Mouse (Mus musculus): ENCODE data around the gene Lypla2.

DNA sequence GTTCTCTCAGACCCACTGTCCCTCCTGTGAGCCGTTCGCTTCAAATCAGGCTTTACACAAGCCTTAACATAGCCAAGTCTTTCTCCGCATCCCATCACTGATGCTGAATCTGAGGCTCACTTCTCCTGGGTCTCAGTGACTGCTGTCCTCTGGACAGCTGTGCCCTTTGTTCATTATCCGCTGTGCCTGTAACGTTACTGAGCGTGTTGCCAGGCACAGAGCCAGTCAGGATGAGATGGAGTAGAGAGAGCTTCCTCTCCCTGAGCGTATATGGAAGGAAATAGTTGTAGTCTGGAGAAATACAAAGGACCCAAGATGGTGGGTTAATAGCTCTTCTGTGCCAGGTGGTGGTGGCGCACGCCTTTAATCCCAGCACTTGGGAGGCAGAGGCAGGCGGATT is 23.0 kb downstream of the Lypla2 start:
- TF ChIP-seq CTCF (IDR thresholded peaks at IDR 0.05; ENCODE audit: borderline replicate concordance, extremely low read depth, insufficient read depth, insufficient read length): no peak
- TF ChIP-seq POLR2A (IDR thresholded peaks at IDR 0.05; ENCODE audit: borderline replicate concordance, extremely low read depth, insufficient read depth, insufficient read length, poor library complexity, severe bottlenecking): no peak

All from brain, embryonic 14.5 days (tissue).